Mouse (Mus musculus): ENCODE measurements around the gene Slc35e1. TPM values are rescaled to one million over a fixed set of nuclear protein-coding genes. Genes with fewer than 3 reads are reported as not detected.

The Slc35e1 gene
- 41.3 and 43.8 TPM in 2 replicates for polyA plus RNA-seq (2012; rRNA removed)

GRCm38 (mm10) chr8:72491680-72492621, at the start of gene Slc35e1:
Slc35e1 (minus strand) TSS chr8:72492614.
- TF ChIP-seq POLR2A (IDR thresholded peaks at IDR 0.05; ENCODE audit: borderline replicate concordance, extremely low read depth, insufficient read depth, insufficient read length, poor library complexity, severe bottlenecking): no peak
- peak; percentile 52 for DNase-seq (ENCODE audit: low read depth)

GRCm38 (mm10) chr8:72539234-72539633, 46.8 kb upstream of the Slc35e1 start:
- peak; percentile 18; the same call in 1 of the 2 replicates for TF ChIP-seq CTCF (IDR thresholded peaks at IDR 0.05; ENCODE audit: borderline replicate concordance, extremely low read depth, insufficient read depth, insufficient read length)
- no peak for TF ChIP-seq POLR2A (IDR thresholded peaks at IDR 0.05; ENCODE audit: borderline replicate concordance, extremely low read depth, insufficient read depth, insufficient read length, poor library complexity, severe bottlenecking)
- no peak for DNase-seq (ENCODE audit: low read depth)

GRCm38 (mm10) chr8:72534888-72535287, 42.5 kb upstream of the Slc35e1 start:
- no peak for DNase-seq (ENCODE audit: low read depth)
- TF ChIP-seq POLR2A (IDR thresholded peaks at IDR 0.05; ENCODE audit: borderline replicate concordance, extremely low read depth, insufficient read depth, insufficient read length, poor library complexity, severe bottlenecking) (no peak), CTCF (IDR thresholded peaks at IDR 0.05; ENCODE audit: borderline replicate concordance, extremely low read depth, insufficient read depth, insufficient read length) (no peak)

GRCm38 (mm10) chr8:72532103-72532502, 39.7 kb upstream of the Slc35e1 start:
- DNase-seq (ENCODE audit: low read depth): no peak
- no peak for TF ChIP-seq POLR2A (IDR thresholded peaks at IDR 0.05; ENCODE audit: borderline replicate concordance, extremely low read depth, insufficient read depth, insufficient read length, poor library complexity, severe bottlenecking)
- no peak for TF ChIP-seq CTCF (IDR thresholded peaks at IDR 0.05; ENCODE audit: borderline replicate concordance, extremely low read depth, insufficient read depth, insufficient read length)

- no peak for DNase-seq (ENCODE audit: low read depth)
- TF ChIP-seq CTCF (IDR thresholded peaks at IDR 0.05; ENCODE audit: borderline replicate concordance, extremely low read depth, insufficient read depth, insufficient read length) (no peak), POLR2A (IDR thresholded peaks at IDR 0.05; ENCODE audit: borderline replicate concordance, extremely low read depth, insufficient read depth, insufficient read length, poor library complexity, severe bottlenecking) (no peak)
These were observed 29.5 kb upstream of the Slc35e1 start for GRCm38 (mm10) chr8:72521888-72522287.

GRCm38 (mm10) chr8:72517421-72517988, 25.1 kb upstream of the Slc35e1 start:
- no peak for DNase-seq (ENCODE audit: low read depth)
- no peak for TF ChIP-seq POLR2A (IDR thresholded peaks at IDR 0.05; ENCODE audit: borderline replicate concordance, extremely low read depth, insufficient read depth, insufficient read length, poor library complexity, severe bottlenecking)
- TF ChIP-seq CTCF (IDR thresholded peaks at IDR 0.05; ENCODE audit: borderline replicate concordance, extremely low read depth, insufficient read depth, insufficient read length): no peak

GRCm38 (mm10) chr8:72513158-72513557, 20.7 kb upstream of the Slc35e1 start:
- TF ChIP-seq POLR2A (IDR thresholded peaks at IDR 0.05; ENCODE audit: borderline replicate concordance, extremely low read depth, insufficient read depth, insufficient read length, poor library complexity, severe bottlenecking) (no peak), CTCF (IDR thresholded peaks at IDR 0.05; ENCODE audit: borderline replicate concordance, extremely low read depth, insufficient read depth, insufficient read length) (no peak)

GRCm38 (mm10) chr8:72512648-72513047, 20.2 kb upstream of the Slc35e1 start:
- no peak for DNase-seq (ENCODE audit: low read depth)
- TF ChIP-seq POLR2A (IDR thresholded peaks at IDR 0.05; ENCODE audit: borderline replicate concordance, extremely low read depth, insufficient read depth, insufficient read length, poor library complexity, severe bottlenecking) (no peak), CTCF (IDR thresholded peaks at IDR 0.05; ENCODE audit: borderline replicate concordance, extremely low read depth, insufficient read depth, insufficient read length) (no peak)

More at GRCm38 (mm10) chr8:72513158-72513557, 20.7 kb upstream of the Slc35e1 start:
- DNase-seq (ENCODE audit: low read depth): no peak

GRCm38 (mm10) chr8:72507505-72507904, 15.1 kb upstream of the Slc35e1 start:
- TF ChIP-seq CTCF (IDR thresholded peaks at IDR 0.05; ENCODE audit: borderline replicate concordance, extremely low read depth, insufficient read depth, insufficient read length) (no peak), POLR2A (IDR thresholded peaks at IDR 0.05; ENCODE audit: borderline replicate concordance, extremely low read depth, insufficient read depth, insufficient read length, poor library complexity, severe bottlenecking) (no peak)
- DNase-seq (ENCODE audit: low read depth): no peak

- peak; percentile 12 for DNase-seq (ENCODE audit: low read depth)
- TF ChIP-seq CTCF (IDR thresholded peaks at IDR 0.05; ENCODE audit: borderline replicate concordance, extremely low read depth, insufficient read depth, insufficient read length): no peak; the same call in 1 of the 2 replicates
- TF ChIP-seq POLR2A (IDR thresholded peaks at IDR 0.05; ENCODE audit: borderline replicate concordance, extremely low read depth, insufficient read depth, insufficient read length, poor library complexity, severe bottlenecking): no peak
These were observed 12.4 kb upstream of the Slc35e1 start for GRCm38 (mm10) chr8:72504637-72505314.

GRCm38 (mm10) chr8:72504137-72504536, 11.7 kb upstream of the Slc35e1 start:
- peak; percentile 71 for DNase-seq (ENCODE audit: low read depth)
- TF ChIP-seq CTCF (IDR thresholded peaks at IDR 0.05; ENCODE audit: borderline replicate concordance, extremely low read depth, insufficient read depth, insufficient read length) (no peak), POLR2A (IDR thresholded peaks at IDR 0.05; ENCODE audit: borderline replicate concordance, extremely low read depth, insufficient read depth, insufficient read length, poor library complexity, severe bottlenecking) (no peak)
